Mouse (Mus musculus) adrenal gland, postnatal 0 days (tissue): ENCODE data around the gene Mc1r. TPM values are rescaled to one million over a fixed set of nuclear protein-coding genes. Genes with fewer than 3 reads are reported as not detected.

Experiments used
- polyA plus RNA-seq: library from polyadenylated mRNA; unstranded; fragments of >200 nt; fragmentation: Nextera tagmentation; extraction: Ambion mirVana; gene quantifications from 2 replicates; pipeline ENCODE4 v1.2.1, GENCODE M21; 2015

Gene Mc1r
- 0.05 TPM in 1 of 2 replicates, not detected in the other for polyA plus RNA-seq

DNA sequence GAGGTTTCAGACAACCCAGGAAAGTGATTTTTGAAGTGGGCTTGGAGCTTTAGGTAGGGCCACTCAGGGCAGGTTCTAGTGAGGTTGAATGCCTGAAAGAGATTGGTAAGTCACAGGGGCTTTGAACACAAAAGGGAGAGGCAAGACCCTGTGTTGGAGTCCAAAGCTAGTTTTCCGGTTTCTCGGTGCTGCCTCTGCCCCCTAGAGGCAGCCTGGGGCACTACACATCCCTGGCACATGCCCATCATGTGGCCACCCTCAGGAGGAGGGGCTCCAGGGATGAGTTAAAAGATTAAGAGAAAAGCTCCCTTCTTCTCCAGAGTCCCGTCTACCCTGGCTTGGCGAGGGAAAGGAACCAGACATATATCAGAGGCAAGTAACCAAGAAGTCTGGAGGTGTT is at the start of gene Mc1r:
Gene Mc1r, plus strand, starts transcription at position 322 of the 400 bp plus-strand sequence.

DNA sequence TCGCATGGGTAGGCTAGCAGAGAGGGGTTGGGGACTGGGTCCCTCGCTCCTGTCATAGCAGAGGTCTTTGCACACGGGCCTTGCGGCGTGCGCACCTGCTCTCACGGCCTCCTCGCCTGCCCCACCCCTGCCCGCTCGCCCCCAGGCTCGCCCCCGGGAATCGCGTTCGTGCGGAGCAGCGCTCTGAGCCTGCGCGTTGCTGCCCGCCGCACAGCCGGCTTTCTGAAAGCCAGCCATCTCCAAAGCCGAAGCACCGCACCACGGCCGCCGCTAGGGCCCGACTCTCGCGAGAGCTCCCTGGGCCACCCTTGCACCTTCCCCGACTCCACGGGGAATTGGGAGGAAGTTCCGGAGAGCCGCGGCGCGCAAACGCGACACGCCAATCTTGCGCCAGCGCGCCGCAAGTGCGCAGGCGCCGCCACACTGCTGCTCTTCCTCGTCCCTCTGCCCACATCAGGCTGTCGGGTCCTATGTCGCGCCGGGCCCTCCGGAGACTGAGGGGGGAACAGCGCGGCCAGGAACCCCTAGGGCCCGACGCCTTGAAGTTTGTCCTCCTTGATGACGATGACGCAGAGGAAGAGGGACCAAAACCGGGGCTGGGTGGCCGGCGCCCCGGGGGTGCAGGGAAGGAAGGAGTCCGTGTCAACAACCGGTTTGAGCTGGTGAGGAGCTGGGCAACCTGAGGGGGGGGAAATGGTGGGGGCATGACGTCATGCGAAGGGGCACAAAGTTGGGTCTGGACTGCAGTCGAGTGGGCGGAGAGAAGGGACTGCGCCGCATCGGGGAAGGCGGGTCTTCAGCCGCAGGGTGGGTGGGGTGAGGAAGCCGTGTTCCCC is 33.3 kb upstream of the Mc1r start, which contains the start of gene Tcf25:
Gene Tcf25, plus strand, starts transcription at position 351 of the 836 bp plus-strand sequence.

GRCm38 (mm10) chr8:123411246-123411645 is 4.3 kb downstream of the Mc1r start, which contains the start of gene Tubb3:
TSS of gene Tubb3 (plus strand) at chr8:123411424.

GRCm38 (mm10) chr8:123423441-123423840 is 16.5 kb downstream of the Mc1r start, which contains the start of gene Def8:
TSS of gene Def8 (plus strand) at chr8:123423527.

Other genes with a start within 250 kb of the Mc1r start
- gene Sult5a1, start 248.8 kb upstream of the Mc1r start, polyA plus RNA-seq, result 32.0 and 64.8 TPM in 2 replicates
- gene Dpep1, start 220.9 kb upstream of the Mc1r start, polyA plus RNA-seq, result 39.7 and 90.2 TPM in 2 replicates
- 135 and 154 TPM in 2 replicates for gene Chmp1a, start 194.3 kb upstream of the Mc1r start, polyA plus RNA-seq
- gene Spata33, start 194.3 kb upstream of the Mc1r start, polyA plus RNA-seq, result 4.3 and 5.1 TPM in 2 replicates
- 27.2 and 30.8 TPM in 2 replicates for gene Cdk10, start 182.3 kb upstream of the Mc1r start, polyA plus RNA-seq
- 3.3 and 8.4 TPM in 2 replicates for gene Spata2l, start 170.9 kb upstream of the Mc1r start, polyA plus RNA-seq
- 11.6 and 13.3 TPM in 2 replicates for gene Zfp276, start 152.9 kb upstream of the Mc1r start, polyA plus RNA-seq
- 17.0 and 18.7 TPM in 2 replicates for gene Vps9d1, start 152.8 kb upstream of the Mc1r start, polyA plus RNA-seq
- gene Fanca, start 88.5 kb upstream of the Mc1r start, polyA plus RNA-seq, result 5.5 and 11.5 TPM in 2 replicates
- gene Spire2, start 74.4 kb upstream of the Mc1r start, polyA plus RNA-seq, result 4.2 and 6.7 TPM in 2 replicates
- 127 and 188 TPM in 2 replicates for gene Tcf25, start 33.4 kb upstream of the Mc1r start, polyA plus RNA-seq
- 93.9 and 334 TPM in 2 replicates for gene Tubb3, start 4.3 kb downstream of the Mc1r start, polyA plus RNA-seq
- 21.8 and 22.2 TPM in 2 replicates for gene Def8, start 16.4 kb downstream of the Mc1r start, polyA plus RNA-seq
- gene Afg3l1, start 70.8 kb downstream of the Mc1r start, polyA plus RNA-seq, result 22.6 and 45.2 TPM in 2 replicates
- gene Dbndd1, start 108.4 kb downstream of the Mc1r start, polyA plus RNA-seq, result 2.8 and 7.5 TPM in 2 replicates
- 12.5 and 17.9 TPM in 2 replicates for gene Gas8, start 111.7 kb downstream of the Mc1r start, polyA plus RNA-seq
- gene Rhou, start 246.8 kb downstream of the Mc1r start, polyA plus RNA-seq, result 6.7 and 10.9 TPM in 2 replicates